Mouse (Mus musculus): Measurements from ENCODE around the gene Lax1. TPM values are rescaled to one million over a fixed set of nuclear protein-coding genes. Genes with fewer than 3 reads are reported as not detected.
"Not testable (repeated sequence)": the region's sequence is repeated elsewhere in the genome, so short reads cannot be mapped to it uniquely, and the experiment has no call there.

The Lax1 gene
- polyA plus RNA-seq, 1 experiment from 2014 or later, result 0.12 TPM

GRCm38 (mm10) chr1:133711376-133711775 is 21.5 kb upstream of the Lax1 start:
- H3K36me3 ChIP-seq, result peaks cover 14% of the 10 kb centered on the region
- no peak for ATAC-seq (ENCODE audit: low FRiP score)
- H3K4me1 ChIP-seq, result peaks cover 21% of the 10 kb centered on the region
- H3K9ac ChIP-seq, result no peak overlapping the region
- no peaks in the 10 kb centered on the region for H3K9me3 ChIP-seq (replicated peaks)
- no peak overlapping the region for H3K4me2 ChIP-seq (replicated peaks)
- H3K4me3 ChIP-seq, result no peak overlapping the region
- H3K27ac ChIP-seq, result no peak overlapping the region
- no peaks in the 10 kb centered on the region for H3K27me3 ChIP-seq
- 42% methylated on average over 6 of the region's 6 CpGs for WGBS

GRCm38 (mm10) chr1:133710895-133711294 is 21.0 kb upstream of the Lax1 start:
- Histone ChIP-seq H3K36me3 (peaks cover 18% of the 10 kb centered on the region; the same call in 1 of the 2 replicates), H3K4me1 (peaks cover 21% of the 10 kb centered on the region), H3K9ac (no peak overlapping the region), H3K4me2 (replicated peaks) (no peak overlapping the region), H3K9me3 (replicated peaks) (no peaks in the 10 kb centered on the region), H3K27me3 (no peaks in the 10 kb centered on the region), H3K27ac (no peak overlapping the region), H3K4me3 (no peak overlapping the region)
- no peak for ATAC-seq (ENCODE audit: low FRiP score)
- 51% methylated on average over 6 of the region's 6 CpGs for WGBS

- no peak overlapping the region for H3K4me2 ChIP-seq (replicated peaks)
- ATAC-seq (ENCODE audit: low FRiP score), result no peak
- H3K9me3 ChIP-seq (replicated peaks), result no peaks in the 10 kb centered on the region
- no peak overlapping the region; the same call in 1 of the 2 replicates for H3K9ac ChIP-seq
- H3K36me3 ChIP-seq, result peaks cover 13% of the 10 kb centered on the region; the same call in 1 of the 2 replicates
- H3K27me3 ChIP-seq, result no peaks in the 10 kb centered on the region
- no peak overlapping the region for H3K4me3 ChIP-seq
- H3K4me1 ChIP-seq, result peaks cover 21% of the 10 kb centered on the region
- 80% methylated on average over 3 of the region's 3 CpGs for WGBS
- H3K27ac ChIP-seq, result no peak overlapping the region
These were observed 19.4 kb upstream of the Lax1 start for GRCm38 (mm10) chr1:133709292-133709691.

DNA sequence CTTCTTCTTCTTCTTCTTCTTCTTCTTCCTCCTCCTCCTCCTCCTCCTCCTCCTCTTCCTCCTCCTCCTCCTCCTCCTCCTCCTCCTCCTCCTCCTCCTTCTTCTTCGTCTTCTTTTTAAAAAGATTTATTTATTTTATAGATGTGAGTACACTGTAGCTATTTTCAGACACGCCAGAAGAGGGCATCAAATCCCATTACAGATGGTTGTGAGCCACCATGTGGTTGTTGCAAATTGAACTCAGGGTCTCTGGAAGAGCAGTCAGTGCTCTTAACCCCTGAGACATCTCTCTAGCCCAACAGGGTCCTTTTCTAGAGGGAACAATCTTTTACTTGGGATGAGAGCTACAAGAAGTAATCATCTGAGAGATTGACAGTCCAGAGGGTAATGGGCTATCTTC is 11.9 kb upstream of the Lax1 start:
- H3K27me3 ChIP-seq; H3K9me3 ChIP-seq (replicated peaks); H3K36me3 ChIP-seq; H3K4me1 ChIP-seq; H3K27ac ChIP-seq; H3K4me3 ChIP-seq; H3K4me2 ChIP-seq (replicated peaks); H3K9ac ChIP-seq; ATAC-seq (ENCODE audit: low FRiP score): not testable (repeated sequence)
- 31% methylated on average over 1 of the region's 2 CpGs for WGBS

GRCm38 (mm10) chr1:133697935-133698620 is 8.2 kb upstream of the Lax1 start:
- Histone ChIP-seq H3K4me1 (peaks cover 18% of the 10 kb centered on the region), H3K4me2 (replicated peaks) (no peak overlapping the region), H3K27ac (no peak overlapping the region), H3K27me3 (no peaks in the 10 kb centered on the region), H3K9me3 (replicated peaks) (no peaks in the 10 kb centered on the region), H3K36me3 (no peaks in the 10 kb centered on the region), H3K9ac (no peak overlapping the region), H3K4me3 (no peak overlapping the region)
- ATAC-seq (ENCODE audit: low FRiP score), result no peak
- WGBS, result 94% methylated on average over 12 of the region's 12 CpGs

- H3K4me3 ChIP-seq, result no peak overlapping the region
- peaks cover 18% of the 10 kb centered on the region for H3K4me1 ChIP-seq
- no peaks in the 10 kb centered on the region for H3K36me3 ChIP-seq
- H3K4me2 ChIP-seq (replicated peaks), result no peak overlapping the region
- peak overlapping the region; percentile 44; the same call in 1 of the 2 replicates for H3K27ac ChIP-seq
- no peaks in the 10 kb centered on the region for H3K9me3 ChIP-seq (replicated peaks)
- H3K9ac ChIP-seq, result no peak overlapping the region
- WGBS, result 28% methylated on average over 7 of the region's 7 CpGs
- no peak for ATAC-seq (ENCODE audit: low FRiP score)
- no peaks in the 10 kb centered on the region for H3K27me3 ChIP-seq
These were observed 6.0 kb upstream of the Lax1 start for GRCm38 (mm10) chr1:133695901-133696300.

GRCm38 (mm10) chr1:133694876-133695275 is 5.0 kb upstream of the Lax1 start:
- Histone ChIP-seq H3K27ac (no peak overlapping the region), H3K4me2 (replicated peaks) (no peak overlapping the region), H3K4me3 (no peak overlapping the region), H3K9ac (no peak overlapping the region), H3K9me3 (replicated peaks) (no peaks in the 10 kb centered on the region), H3K36me3 (no peaks in the 10 kb centered on the region), H3K27me3 (no peaks in the 10 kb centered on the region), H3K4me1 (peaks cover 18% of the 10 kb centered on the region)
- 86% methylated on average over 1 of the region's 1 CpGs for WGBS
- no peak for ATAC-seq (ENCODE audit: low FRiP score)

DNA sequence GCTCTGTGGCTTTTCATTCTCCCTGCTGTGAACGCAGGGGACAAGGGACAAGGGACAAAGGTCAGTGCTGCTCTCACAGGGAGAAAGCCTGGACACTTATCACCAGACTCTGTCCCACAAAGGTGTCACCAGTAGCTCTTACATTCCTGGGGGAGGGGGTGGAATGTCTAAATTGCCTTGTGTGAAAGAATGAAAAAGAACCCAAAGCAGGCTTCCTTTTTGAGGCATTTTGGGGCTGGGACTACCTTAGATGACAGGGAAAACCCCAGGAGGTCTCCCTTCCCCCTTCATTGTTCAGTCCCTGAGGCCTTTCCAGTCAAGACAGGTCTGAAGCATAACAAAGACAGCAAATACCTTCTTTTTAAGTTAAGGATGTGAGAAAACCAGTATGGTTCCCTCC is 4.4 kb upstream of the Lax1 start:
- Histone ChIP-seq H3K27me3 (no peaks in the 10 kb centered on the region), H3K27ac (no peak overlapping the region), H3K4me3 (no peak overlapping the region), H3K4me1 (peaks cover 18% of the 10 kb centered on the region), H3K9ac (no peak overlapping the region), H3K36me3 (no peaks in the 10 kb centered on the region), H3K4me2 (replicated peaks) (no peak overlapping the region), H3K9me3 (replicated peaks) (no peaks in the 10 kb centered on the region)
- 0% methylated on average over 1 of the region's 1 CpGs for WGBS
- no peak for ATAC-seq (ENCODE audit: low FRiP score)

GRCm38 (mm10) chr1:133693536-133694114 is 3.7 kb upstream of the Lax1 start:
- WGBS, result 59% methylated on average over 11 of the region's 11 CpGs
- H3K27ac ChIP-seq, result no peak overlapping the region
- peaks cover 18% of the 10 kb centered on the region for H3K4me1 ChIP-seq
- no peak for ATAC-seq (ENCODE audit: low FRiP score)
- H3K4me2 ChIP-seq (replicated peaks), result no peak overlapping the region
- H3K36me3 ChIP-seq, result no peaks in the 10 kb centered on the region
- H3K27me3 ChIP-seq, result no peaks in the 10 kb centered on the region
- no peaks in the 10 kb centered on the region for H3K9me3 ChIP-seq (replicated peaks)
- no peak overlapping the region for H3K4me3 ChIP-seq
- H3K9ac ChIP-seq, result no peak overlapping the region

GRCm38 (mm10) chr1:133692195-133692594 is 2.3 kb upstream of the Lax1 start:
- no peaks in the 10 kb centered on the region for H3K36me3 ChIP-seq
- no peak overlapping the region for H3K27ac ChIP-seq
- no peak overlapping the region for H3K4me2 ChIP-seq (replicated peaks)
- 35% methylated on average over 4 of the region's 4 CpGs for WGBS
- no peaks in the 10 kb centered on the region for H3K27me3 ChIP-seq
- ATAC-seq (ENCODE audit: low FRiP score), result no peak
- H3K9ac ChIP-seq, result no peak overlapping the region
- H3K9me3 ChIP-seq (replicated peaks), result no peaks in the 10 kb centered on the region
- H3K4me3 ChIP-seq, result no peak overlapping the region
- peaks cover 18% of the 10 kb centered on the region for H3K4me1 ChIP-seq

DNA sequence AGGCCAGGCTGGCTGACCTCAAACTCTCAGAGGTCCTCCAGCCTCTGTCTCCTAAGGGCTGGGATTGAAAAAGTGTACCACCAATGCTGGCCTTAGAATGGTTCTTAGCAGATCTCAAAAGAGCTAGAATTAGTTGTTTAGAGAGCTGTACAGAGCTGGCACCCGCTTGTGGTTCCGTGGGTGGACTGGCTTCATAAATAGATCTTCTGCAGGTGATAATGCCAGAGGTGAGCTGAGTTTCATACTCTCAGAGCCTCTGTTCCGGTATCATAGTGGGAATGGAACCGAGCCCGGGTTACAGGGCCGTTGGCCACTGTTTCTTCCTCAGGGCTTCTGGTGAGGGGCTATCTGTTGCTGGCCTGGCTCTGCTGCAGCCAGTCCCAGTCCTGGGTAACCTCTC is 1.1 kb upstream of the Lax1 start:
- Histone ChIP-seq H3K36me3 (no peaks in the 10 kb centered on the region), H3K27me3 (no peaks in the 10 kb centered on the region), H3K9me3 (replicated peaks) (no peaks in the 10 kb centered on the region), H3K4me3 (no peak overlapping the region), H3K4me1 (peaks cover 16% of the 10 kb centered on the region), H3K4me2 (replicated peaks) (no peak overlapping the region), H3K9ac (no peak overlapping the region), H3K27ac (no peak overlapping the region)
- ATAC-seq (ENCODE audit: low FRiP score), result no peak
- 93% methylated on average over 6 of the region's 6 CpGs for WGBS

GRCm38 (mm10) chr1:133688301-133688700 is 1.6 kb downstream of the Lax1 start:
- no peaks in the 10 kb centered on the region for H3K9me3 ChIP-seq (replicated peaks)
- no peaks in the 10 kb centered on the region for H3K36me3 ChIP-seq
- H3K4me3 ChIP-seq, result no peak overlapping the region
- no peak overlapping the region for H3K9ac ChIP-seq
- no peak overlapping the region for H3K27ac ChIP-seq
- 76% methylated on average over 7 of the region's 7 CpGs for WGBS
- H3K4me1 ChIP-seq, result no peaks in the 10 kb centered on the region
- H3K27me3 ChIP-seq, result no peaks in the 10 kb centered on the region
- no peak for ATAC-seq (ENCODE audit: low FRiP score)
- no peak overlapping the region for H3K4me2 ChIP-seq (replicated peaks)
